Mouse (Mus musculus): ENCODE measurements around the gene Zfp292.
"Not testable (repeated sequence)": the region's sequence is repeated elsewhere in the genome, so short reads cannot be mapped to it uniquely, and the experiment has no call there.

Gene Zfp292

DNA sequence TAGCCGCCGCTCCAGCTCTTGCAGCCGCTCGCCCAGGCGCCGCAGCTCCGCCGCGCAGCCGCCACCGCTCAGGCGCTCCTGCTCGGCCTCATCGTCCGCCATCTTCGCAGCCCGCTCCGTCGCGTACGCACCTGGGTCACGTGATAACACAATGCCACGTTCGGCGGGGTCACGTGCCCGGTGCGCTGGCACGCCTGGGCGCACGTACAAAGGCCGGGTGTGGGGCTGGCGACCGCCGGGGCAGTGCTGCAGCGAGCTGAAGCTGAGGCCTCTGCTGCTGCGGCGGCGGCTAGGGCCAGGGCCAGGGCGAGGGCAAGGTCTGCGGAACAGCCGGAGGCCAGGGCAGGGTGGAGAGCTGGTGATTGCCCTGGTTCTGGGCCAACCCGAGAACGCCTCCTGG, at the start of gene Zfp292:
Zfp292 (minus strand) TSS at position 143 of the 400 bp plus-strand sequence.
- peak; percentile 97 for DNase-seq

DNA sequence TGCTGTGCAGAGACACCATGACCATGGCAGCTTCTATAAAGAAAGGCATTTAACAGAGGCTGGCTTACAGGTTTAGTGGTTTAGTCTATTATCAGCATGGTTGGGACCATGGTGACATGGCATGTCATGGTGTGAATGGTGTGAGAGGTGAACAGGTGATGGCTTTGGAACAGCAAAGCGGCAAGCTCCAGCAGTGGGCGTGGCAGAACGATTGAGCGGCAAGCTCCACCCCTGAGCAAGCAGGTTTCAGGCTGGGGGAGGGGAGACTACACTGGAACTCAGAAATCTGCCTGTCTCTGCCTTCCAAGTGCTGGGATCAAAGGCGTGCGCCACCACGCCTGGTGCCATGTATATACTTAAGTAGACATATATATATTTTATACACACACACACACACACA, 45.6 kb upstream of the Zfp292 start:
- not testable (repeated sequence) for DNase-seq

DNA sequence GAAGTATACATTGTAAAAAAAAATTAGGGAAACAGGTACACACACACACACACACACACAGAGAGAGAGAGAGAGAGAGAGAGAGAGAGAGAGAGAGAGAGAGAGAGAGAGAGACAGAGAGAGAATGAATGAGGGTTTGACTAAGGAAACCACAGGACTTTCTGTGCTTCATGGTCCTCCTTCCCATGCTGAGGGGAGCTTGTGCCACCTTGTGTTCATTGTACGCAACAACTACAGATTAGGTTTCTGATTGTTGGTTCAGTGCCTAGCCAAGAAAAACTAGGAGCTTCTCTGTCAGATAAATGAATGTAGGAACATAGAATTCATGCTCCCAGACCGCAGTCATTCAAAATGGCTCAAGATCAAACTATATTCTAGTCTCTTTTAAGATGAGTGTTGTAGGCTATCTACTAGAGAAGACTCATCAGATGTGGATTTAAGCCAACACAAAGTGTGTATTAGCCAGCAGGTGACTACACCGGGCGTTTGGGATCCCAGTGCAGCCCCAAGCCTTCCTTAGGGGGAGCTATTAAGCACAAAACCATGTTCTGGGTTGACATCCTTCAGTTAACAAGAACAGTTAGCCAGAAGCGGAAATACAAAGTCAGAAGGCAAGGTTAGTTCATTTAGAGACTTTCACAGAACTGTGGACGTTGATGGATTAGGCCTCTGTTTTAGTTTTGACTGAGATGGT, 39.6 kb upstream of the Zfp292 start:
- DNase-seq = peak; percentile 78

DNA sequence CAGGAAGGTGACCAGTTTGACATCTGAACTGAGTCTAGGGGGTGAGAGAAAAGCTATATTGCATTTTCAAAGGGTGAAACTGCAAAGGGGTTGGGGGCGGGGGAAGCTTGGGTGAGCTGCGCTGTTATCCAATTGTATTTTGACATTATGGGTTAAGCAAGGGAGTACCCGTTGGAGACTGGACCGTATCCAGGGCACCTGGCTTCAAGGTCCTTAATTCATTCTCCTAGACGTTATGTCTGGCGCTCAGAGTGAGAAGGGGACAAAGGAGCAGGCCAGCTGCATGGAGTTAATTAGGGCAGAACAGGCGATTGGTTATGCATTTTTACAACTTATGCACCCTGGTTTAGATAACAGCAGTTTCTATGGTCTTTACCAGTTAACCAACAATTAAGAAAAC, 34.6 kb upstream of the Zfp292 start:
- peak; percentile 18 for DNase-seq

DNA sequence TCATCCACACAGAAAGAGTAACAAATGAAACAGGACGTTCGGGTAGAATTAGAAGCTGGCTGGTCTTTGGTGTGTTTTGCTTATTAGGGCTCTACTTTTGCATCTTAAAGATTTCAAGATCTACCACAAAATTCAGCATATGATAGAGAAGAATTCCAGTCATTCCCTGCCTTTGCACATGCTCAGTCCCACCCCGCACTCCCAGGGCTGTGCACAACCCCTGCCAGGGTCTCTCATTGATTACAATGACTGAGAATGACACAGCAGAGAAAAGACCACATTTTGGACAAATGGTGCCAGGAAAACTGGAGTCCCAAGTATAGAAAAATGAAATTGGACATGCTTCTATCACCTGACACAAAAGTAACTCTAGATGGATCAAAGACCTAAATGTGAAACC, 29.4 kb upstream of the Zfp292 start:
- DNase-seq = no peak

DNA sequence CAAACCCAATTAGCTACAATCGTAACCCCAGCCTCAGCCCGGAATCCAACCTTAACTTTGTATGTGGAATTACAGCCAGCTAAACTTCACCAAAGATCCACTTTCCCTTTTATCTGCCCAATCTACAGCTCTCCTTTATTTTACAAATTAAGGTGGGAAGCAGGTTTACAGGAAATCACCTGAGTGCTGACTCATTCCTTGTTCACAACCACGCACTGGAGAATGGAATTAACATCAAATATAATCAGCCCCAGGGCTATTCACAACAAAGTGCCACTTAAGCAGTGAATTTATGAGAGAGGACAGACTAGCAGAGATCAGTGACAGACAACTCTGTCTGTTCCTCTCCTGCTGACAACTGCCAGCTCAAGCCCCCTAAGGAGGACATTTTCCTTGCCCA, 28.6 kb upstream of the Zfp292 start:
- DNase-seq = no peak

DNA sequence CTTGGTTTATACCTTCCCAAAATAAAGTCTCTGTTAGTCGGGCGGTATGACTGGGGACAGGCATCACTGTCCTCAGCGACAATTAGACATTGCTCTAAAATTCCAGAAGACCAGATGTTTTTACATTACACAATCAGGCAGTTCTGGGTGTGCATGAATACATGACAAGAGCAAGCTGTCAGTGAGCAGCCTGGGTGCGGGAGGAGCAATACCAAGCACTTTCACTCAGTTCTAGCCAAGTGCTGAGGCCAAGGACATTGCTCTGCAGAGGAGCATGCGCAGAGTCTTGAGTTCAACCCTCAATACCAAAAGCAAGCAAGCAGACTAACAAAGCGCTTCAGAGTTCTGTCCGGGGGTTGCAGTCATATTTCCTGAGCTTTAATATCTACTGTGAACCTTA, 25.4 kb upstream of the Zfp292 start:
- DNase-seq = no peak

DNA sequence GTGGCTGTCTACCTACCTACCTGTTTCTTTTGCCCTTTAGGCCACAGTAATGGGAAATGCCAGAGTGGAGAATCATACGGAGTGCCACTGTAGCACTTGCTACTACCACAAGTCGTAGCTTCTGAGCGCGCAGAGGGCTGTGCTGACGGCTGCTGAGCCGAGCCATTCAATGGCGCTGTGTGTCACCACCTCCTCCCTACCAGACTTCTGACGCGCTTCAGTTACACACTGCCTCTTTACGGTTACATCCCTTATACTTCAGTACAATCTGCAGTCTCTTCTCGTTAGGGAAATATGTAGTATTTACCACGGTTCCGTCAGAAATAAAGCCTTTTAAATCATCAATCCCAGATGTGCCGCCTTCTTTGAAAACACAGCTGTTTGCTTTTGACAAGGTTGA, 24.3 kb upstream of the Zfp292 start:
- no peak for DNase-seq

DNA sequence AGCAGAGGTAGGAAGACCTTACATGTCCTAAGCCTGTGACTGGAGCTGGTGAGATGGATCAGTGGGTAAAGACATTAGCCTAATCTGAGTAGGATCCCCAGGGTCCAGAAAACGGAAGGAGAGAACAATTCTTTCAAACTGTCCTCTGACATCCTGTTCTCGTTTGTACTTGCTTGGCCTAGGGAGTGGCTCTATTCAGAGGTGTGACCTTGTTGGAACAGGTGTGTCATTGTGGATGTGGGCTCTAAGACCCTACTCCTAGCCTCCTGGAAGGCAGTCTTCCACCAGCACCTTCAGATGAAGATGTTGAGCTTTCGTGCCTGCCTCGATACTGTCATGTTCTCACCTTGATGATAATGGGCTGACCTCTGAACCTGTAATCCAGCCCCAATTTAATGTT, 23.4 kb upstream of the Zfp292 start:
- DNase-seq = no peak

DNA sequence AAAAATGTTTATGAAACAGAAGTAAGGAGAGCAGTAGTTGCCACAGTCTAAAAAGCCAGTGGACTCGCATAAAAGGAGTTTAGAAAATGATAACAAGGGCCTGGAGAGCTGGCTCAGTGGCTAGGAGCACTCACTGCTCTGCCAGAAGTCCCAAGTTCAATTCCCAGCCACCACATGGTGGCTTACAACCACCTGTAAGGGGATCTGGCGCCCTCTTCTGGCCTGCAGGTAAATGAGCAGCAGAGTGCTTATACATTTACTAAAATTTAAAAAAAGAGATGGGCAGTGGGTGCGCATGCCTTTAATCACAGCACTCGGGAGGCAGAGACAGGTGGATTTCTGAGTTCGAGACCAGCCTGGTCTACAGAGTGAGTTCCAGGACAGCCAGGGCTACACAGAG, 22.6 kb upstream of the Zfp292 start:
- no peak for DNase-seq

DNA sequence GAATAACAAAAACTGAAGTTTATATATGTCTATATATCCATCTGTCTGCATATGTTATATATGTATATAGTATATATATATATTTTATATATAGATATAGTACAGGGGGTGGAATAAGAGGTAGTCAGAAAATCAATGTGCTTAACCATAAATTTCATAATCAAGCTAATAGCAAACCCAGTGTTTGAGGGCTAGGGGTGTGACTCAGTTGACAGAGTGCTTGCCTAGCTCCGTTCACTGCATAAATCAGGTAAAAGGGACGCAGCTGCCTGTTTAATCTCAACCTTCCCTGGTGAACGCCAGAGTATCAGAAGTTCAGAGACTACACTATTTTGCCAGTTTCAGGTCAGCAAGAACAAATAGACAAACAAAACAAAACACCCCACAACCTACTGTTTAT, 18.8 kb upstream of the Zfp292 start:
- not testable (repeated sequence) for DNase-seq

DNA sequence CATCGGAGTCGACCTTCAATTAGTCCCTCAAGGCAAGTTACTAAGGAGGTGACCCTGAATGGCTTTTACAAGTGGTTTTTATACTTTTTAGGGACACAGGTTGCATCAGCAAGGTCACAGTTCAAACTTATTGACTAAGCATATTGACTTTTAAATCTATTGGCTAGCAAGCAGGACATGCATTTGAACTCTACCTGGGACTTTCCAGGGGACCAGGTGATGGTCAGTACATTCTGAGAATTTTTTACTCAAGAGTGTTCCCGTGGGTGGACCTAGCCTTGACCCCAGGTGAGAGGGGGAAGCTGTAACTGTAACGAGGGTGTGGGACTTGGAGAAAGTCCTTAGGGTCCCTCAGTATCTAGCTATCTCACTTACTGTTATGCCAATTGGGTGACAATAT, 18.4 kb upstream of the Zfp292 start:
- no peak for DNase-seq

DNA sequence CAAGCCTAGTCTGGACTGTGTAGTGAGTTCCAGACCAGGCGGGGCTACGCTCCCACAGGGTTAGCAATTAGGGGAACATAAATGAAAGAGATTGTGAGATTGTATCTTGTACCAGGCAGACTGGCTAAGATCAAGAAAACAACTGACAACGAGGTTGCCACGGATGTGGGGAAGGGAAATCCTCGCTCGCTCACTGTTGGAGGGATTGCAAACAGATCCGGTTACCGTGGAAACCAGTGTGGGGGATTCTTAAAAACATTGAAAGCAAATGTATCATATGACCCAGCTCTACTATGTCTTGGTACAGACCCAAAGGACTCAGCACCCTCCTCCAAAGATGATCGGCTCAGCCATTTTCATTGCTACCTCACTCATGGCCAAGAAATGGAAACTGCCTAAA, 17.4 kb upstream of the Zfp292 start:
- DNase-seq = no peak

DNA sequence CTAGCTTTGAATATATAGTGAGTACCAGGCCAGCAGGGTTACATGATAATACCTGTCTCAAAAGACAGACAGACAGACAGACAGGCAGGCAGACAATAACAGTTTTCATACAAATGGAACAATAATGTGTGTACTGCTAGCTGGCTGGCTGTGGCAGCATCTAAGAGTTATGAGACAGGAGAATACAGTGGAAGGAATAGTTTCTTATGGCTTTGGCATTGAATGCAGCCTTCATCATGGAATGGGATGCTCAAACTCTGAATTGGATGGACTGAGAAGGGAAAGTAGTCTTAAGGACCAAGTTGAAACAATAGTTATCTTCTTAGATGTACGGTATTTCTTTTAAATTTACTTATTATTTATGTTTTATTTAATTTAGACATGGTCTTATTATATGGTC, 16.6 kb upstream of the Zfp292 start:
- DNase-seq = no peak

DNA sequence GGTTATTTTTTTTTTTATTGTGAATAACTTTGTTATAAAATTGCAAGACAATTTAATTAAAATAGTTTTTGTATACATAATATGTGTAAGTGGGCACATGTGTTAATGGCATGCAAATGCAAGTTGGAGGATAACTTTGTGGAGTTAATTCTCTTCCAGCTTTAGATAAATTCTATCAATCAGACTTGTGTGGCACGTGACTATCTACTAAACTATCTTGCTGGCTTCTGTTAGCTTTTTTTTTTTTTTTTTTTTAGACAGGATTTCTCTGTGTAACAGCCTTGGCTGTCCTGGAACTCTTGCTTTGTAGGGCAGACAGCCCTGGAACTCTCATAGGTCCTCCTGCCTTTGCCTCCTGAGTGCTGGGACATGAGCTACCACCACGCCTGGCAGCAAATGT, 15.7 kb upstream of the Zfp292 start:
- DNase-seq = no peak

DNA sequence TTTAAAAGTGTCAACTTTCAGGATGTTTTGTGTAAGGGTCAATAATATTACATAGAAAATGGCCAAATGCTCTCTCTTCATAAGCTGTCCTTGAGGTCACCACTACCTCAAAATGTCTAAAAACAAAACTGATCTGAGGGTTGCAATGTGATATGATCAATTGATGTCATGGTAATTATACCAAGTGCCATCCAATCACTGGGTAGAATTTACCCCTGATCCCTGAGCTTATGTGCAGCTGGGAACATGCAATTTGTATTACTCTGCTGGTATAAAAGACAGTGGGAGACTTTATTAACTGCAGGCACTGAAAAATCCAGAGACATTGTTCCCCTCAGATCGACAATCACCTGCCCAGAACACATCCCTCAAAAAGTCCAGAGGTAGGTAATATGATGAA, 10.7 kb upstream of the Zfp292 start, which contains the start of gene Cga:
Cga (plus strand) TSS at position 301 of the 400 bp plus-strand sequence.
- no peak for DNase-seq

DNA sequence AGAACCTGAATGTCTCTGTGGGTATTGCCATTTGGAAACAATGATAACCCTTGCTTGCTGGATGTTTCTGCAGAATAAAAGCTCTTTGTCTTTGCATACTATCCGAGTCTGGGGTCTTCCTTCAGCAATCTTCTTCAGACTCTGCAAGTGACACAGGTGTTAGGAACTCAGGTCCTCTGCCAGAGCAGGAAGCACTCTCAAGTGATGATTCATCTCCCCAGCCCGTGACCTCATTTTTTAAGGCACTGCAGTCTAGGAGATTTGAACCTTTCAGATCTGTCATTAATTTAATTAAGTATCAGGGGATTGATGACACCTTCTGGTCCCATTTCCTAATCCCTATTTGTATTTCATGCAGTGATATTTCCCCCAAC, 7.0 kb upstream of the Zfp292 start:
- DNase-seq = peak; percentile 20

DNA sequence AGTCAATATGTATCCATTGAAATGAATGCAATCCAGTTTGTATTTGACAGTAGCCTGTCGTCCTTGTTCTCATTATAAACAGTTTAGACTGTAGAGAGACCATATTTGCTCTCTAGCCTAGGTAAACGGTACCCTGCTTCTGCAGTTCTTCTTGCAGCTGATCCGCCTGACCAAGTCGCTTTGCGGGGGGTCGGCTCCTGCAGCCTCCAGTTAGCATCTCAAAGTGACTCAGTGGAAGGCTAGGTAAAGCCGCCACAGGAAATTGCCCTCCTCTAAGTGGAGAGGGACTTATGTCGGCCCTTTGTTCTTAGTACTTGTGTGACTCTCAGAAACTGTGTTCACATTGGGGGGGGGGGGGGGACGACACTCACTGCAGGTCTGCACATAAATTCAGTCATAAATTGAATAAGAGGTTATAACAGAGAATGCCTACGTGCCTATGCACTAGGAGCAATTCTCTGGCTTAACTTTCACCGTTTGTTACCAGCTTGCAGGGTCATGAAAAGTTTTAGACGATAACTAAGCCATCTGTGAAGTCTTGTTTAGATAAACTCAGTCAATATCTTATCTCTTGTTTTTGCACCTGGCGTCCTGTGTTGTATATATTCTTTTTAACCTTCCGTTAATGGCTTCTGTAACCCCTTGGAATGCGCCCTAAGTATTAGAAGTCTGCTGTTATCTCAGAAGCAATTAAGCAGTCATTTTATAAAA, 6.5 kb upstream of the Zfp292 start:
- DNase-seq = no peak

DNA sequence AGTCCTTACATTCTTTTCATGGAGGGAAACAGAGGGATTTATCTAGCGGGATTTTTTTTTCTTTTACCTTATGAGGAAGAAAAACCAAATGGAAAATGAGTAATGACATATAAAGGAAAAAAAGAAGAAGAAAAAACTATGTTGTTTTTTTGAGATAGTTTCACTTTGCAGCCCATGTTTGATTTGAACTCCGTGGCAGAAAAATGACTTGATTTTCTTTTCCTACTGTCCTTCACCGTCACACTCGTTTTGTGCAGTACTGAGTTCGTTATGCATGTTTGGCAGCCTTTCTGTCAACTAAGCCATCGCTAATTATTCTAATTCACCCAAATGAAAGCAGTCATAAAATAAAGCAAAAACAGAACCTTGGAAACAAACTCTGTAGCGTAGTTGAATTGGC, 4.5 kb upstream of the Zfp292 start:
- DNase-seq = no peak

DNA sequence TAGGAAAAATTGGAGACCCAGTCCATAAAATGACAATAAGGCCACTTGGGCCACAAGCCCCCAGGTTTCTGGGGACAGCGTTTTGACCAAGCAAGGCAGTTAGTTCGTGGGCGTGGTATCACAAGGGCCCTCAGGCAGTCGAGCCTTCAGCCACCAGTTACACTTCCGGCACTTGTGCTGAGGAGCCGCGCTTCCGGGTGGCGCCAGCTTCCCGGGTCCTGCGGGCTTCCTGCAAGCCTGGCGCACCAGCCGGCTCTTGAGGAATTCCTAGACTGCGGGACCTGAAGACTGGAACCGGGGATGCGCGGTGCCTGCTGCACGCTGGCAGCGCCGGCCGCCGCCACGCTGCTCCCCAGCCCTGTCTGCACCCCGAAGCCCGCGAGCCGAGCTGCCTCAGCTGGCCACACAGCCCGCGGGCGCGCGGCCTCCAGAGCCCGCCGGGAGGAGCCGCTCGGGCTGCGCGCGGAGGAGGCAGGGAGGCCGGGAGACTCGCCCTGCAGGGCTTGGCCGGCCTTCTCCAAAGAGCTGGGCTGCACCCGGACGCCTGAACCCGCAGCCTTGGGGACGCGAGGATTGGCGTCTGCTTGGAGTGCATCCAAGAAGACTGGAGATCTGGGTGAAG, 3.8 kb upstream of the Zfp292 start:
- DNase-seq = peak; percentile 91

DNA sequence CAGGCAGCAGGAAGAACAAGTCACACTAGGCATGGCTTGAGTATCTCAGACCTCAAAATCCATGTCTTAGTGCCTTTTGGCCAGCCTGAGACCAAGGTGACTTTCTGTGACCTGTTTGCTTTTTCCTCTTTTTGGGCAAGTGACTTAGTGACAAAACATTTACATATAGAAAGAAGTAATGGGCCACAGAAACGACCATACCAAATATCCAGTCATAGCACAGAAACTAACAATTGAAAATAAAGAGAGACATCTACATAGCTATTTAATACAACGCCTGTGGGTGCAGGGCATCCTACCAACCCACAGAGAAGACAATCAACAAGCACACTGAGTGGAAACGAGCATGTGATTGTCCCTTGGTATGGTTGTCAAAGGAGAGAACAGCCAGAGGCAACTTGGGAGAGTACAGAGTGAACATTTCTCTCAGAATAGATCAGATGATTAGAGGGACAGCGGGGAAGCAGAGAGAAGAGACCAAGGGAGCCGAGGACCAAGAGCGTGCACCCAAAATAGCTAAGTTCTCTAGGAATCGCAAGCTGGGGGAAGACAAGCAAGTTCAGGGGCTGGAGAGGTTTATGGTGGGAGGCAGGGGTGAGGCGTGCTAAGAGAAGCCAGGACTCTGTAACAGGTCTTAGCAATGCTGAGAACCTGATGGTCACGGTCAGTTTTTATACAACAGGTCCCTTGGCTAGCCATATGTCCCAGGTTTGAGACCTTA, 3.0 kb upstream of the Zfp292 start:
- no peak for DNase-seq

DNA sequence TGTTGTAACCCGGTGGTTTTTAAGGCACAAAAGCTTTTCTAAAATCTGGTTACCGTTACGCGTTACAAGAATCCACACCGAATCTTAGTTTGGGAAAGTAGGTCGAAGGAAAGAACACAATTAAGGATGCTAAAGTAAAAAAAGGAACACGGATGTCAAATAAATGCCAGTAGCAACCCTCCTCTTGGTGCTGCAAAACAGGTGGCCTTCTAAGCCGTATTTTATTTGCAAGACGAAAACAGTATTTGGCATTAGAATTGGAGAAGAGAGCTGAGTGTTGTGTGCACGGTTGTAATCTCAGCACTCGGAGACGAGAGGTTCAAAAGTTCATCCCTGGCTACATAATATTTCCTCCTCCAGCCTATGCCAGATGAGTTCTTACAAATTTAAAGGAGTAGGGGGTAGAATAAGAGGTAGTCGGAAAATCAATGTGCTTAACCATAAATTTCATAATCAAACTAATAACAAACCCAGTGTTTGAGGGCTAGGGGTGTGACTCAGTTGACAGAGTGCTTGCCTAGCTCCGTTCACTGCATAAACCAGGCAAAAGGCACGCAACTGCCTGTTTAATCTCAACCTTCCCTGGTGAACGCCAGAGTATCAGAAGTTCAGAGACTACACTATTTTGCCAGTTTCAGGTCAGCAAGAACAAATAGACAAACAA, 738 bp upstream of the Zfp292 start:
- no peak for DNase-seq

DNA sequence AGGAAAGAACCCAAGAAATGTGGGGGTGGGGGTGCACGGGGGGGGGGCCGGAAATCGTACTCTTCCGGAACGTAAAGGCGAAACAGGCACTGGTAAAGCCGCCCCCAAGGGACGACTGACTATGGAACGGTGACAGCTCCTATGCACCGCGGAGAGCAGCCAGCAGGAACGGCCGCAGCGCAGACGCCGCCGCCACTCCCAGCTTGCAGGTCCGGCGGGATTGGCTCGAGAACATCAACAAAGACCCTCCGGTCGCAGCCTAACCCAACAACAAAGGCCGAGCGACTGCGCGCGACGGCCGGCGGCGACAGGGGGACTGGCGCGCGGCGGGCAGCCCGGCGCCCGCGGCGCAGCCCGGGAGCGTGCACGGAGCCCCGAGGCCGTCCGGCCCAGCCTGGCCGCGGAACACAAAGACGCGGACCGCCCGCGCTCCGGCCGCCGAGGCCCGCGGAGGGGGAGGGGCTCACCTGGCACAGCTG, 430 bp downstream of the Zfp292 start:
- peak; percentile 73 for DNase-seq
